Mouse (Mus musculus) bone marrow macrophage, adult 2 months (primary cell): ENCODE measurements at regions not wholly inside any gene's neighbourhood (a gene's known extent, or its start where the extent isn't known, plus 50 kb on each side); places are given as distances from the start of the nearest gene placed in this dataset.

Source experiments
- CTCF ChIP-seq: IDR thresholded peaks from 2 replicates; pipeline ENCODE4 v1.5.1; 2012; ENCODE audit warnings: low read depth, mild to moderate bottlenecking, low read length, moderate library complexity
- POLR2A ChIP-seq: IDR thresholded peaks from 2 replicates; pipeline ENCODE4 v1.6.1; 2012; ENCODE audit warnings: mild to moderate bottlenecking, low read depth, low read length, borderline replicate concordance

- TF ChIP-seq CTCF (no peak), POLR2A (no peak)
Measured at GRCm38 (mm10) chr7:69991982-69992381, 374.6 kb downstream of the Nr2f2 start.
